Mouse (Mus musculus) G1E (cell line): Measurements from ENCODE around the gene Tead2.
"Not testable (repeated sequence)": the region's sequence is repeated elsewhere in the genome, so short reads cannot be mapped to it uniquely, and the experiment has no call there.

ENCODE experiments used
- CTCF ChIP-seq: IDR thresholded peaks from 2 replicates; pipeline ENCODE4 v1.5.1; 2012; ENCODE audit warnings: low read depth, low read length, inconsistent platforms, mixed read lengths
- GATA1 ChIP-seq: IDR thresholded peaks from 2 replicates; pipeline ENCODE4 v1.6.1; 2012; ENCODE audit warnings: borderline replicate concordance, low read length, inconsistent platforms, mixed read lengths
- POLR2AphosphoS5 ChIP-seq: IDR thresholded peaks from 2 replicates; pipeline ENCODE4 v1.6.1; 2012; ENCODE audit warnings: low read depth, low read length, inconsistent platforms; ENCODE audit not compliant: insufficient replicate concordance

- not testable (repeated sequence) for TF ChIP-seq CTCF, POLR2AphosphoS5, GATA1
Observed at GRCm38 (mm10) chr7:45173772-45174171, 41.8 kb upstream of the Tead2 start.
